Mouse (Mus musculus): ENCODE data around the gene Sorcs2.

Sorcs2 gene

DNA sequence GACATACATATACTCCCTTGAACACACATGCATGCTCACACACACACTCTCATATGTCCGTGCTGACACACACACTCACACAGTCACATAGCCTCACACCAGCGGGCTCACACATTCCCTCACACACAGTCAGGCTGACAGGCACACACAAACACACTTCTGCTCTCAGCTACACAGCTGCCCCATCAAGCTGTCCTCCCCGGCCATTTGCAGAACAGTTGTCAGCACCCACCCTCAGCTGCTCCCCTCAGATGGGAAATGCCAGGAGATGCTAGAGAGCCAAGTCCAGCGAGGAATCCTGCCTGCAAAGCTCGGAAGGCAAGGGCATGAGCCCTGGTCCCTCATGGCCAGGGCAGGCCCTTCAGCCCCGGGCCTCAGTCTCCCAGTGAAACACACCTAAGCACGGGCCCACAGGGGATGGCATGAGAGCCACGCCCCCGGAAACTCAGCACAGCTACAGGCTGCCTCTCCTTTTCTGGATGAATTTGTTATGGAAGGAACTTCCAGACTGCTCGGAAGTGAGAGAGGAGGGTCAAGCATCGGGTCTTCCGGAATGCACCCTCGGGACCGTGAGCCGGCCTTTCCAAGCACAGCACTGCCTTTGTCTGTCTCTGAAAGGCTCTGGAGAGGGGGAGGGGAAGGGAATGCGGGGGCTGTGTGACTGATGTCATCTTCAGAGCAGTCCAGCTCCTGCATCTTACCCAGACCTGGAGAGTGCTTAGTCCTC, 84.4 kb downstream of the Sorcs2 start:
- in situ Hi-C loops (cut with MboI, MseI), result no loop called here

- in situ Hi-C loops (cut with MboI, MseI), result no loop called here
Observed at GRCm38 (mm10) chr5:36312926-36313325, 85.0 kb downstream of the Sorcs2 start.

GRCm38 (mm10) chr5:36304299-36304980, 93.5 kb downstream of the Sorcs2 start:
- in situ Hi-C loops (cut with MboI, MseI), result no loop called here

GRCm38 (mm10) chr5:36301166-36301565, 96.8 kb downstream of the Sorcs2 start:
- in situ Hi-C loops (cut with MboI, MseI), result no loop called here

DNA sequence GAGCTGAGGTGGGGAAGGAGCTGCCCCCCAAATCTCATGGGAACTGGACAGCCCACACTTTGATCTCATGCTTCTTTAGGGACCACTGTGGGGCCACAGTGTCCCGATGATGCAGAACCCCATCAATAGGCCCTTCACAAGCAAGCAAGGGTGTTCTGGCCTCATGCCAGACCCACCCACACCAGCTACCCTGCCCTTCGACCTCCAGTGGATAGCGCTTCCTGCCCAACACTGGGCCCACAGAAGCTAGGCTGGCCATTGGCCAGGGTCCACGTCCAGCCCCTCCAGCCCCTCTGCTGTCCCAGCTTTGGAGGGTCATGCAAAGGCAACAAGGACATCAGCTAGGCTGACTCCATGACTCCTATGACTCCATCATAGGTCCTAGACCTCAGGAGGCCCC, 99.9 kb downstream of the Sorcs2 start:
- in situ Hi-C loops (cut with MboI, MseI), result no loop called here

DNA sequence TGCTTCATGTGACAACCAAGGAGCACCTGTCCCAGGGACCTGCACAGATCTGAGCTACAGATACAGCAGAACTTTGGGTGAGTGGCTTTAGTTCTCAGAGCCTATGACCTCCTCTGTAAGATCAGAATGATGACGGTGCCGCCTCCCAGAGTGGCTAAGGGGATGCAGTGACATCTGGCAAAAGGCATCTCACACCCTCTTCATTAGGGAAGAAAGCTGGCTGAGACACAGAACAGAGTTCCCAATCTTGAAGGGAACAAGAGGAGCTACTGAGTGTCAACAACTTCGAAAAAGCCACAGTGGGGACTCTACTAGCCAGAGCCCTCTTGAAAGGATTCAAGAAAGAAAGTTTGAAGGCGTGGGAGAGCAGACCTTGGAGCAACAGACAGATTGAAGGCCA, 100.7 kb downstream of the Sorcs2 start:
- in situ Hi-C loops (cut with MboI, MseI), result no loop called here

GRCm38 (mm10) chr5:36293109-36293900, 104.6 kb downstream of the Sorcs2 start:
- in situ Hi-C loops (cut with MboI, MseI), result no loop called here

DNA sequence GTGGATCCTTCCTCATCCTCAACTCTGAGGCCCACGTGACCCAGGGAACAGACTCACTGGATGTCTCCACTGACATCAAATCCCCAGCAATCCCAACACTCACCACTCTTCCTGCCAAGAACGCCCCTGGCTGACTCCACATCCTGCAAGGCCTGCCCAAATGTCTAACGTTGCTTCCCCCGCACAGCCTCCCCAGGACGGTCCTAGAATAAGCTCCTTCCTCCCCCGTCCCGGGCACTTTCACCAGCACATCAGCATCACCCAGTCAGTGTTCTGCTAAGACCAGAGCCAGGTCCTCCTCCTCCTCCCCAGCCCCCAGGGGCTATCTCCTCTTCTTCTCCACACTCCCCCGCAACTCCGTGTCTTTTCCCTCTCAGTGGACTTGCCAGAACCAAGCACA, 105.6 kb downstream of the Sorcs2 start:
- in situ Hi-C loops (cut with MboI, MseI), result no loop called here

GRCm38 (mm10) chr5:36291191-36291590, 106.7 kb downstream of the Sorcs2 start:
- in situ Hi-C loops (cut with MboI, MseI), result no loop called here

DNA sequence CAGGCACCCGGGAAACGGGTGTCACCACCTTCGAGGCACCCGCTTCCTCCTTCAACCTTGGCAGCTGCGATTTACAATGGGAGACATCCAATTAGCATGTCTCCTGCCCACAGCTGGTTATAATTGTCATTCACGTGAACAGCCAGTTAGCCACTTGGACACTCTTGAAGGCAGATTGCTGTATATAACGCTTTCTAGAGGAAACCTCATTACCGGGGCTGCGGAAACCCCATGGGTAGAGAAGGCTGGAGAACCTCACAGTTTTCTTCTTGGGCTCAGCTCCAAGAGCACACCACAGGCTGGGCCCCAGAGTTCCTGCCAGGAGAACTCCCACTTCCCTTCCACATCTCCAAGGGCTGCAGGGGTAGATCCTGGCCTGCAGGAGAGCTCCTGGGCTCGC, 112.5 kb downstream of the Sorcs2 start:
- in situ Hi-C loops (cut with MboI, MseI), result no loop called here

GRCm38 (mm10) chr5:36279896-36280295, 118.0 kb downstream of the Sorcs2 start:
- in situ Hi-C loops (cut with MboI, MseI), result no loop called here

DNA sequence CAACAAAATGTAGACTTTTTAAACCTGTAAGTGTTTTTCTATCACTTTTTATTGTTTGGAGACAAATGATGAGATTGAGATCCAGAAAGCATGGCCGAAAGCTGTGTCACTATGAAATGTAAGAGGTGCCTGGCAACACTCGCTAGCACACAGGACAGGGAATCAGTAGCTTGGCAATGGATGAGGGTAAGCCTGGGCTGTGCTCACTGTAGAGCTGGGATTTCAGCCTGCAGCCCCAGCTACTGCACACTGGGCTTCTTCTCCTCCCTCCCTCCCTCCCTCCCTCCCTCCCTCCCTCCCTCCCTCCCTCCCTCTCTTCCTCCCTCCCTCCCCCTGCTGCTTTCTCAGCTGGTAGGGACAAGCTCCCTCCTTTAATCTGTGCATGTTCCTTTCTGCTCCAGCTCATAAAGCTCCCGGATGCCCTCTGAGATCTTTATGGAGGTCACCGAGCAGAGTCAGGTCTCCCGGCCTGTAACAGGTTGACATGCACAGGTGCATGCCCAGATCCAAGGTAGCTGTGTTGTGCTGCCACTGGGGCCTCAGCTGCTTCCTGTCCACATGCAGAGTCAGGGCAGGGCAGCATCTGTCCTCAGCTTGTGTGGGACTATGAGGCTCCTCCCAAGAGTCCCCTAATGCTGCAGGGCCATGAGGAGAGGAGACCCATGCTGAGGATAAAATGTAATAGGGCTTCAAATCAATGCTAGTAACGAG, 123.1 kb downstream of the Sorcs2 start:
- in situ Hi-C loops (cut with MboI, MseI), result no loop called here

- in situ Hi-C loops (cut with MboI, MseI), result no loop called here
Observed at GRCm38 (mm10) chr5:36267194-36267769, 130.7 kb downstream of the Sorcs2 start.

- in situ Hi-C loops (cut with MboI, MseI), result no loop called here
Observed at GRCm38 (mm10) chr5:36260862-36261261, 137.1 kb downstream of the Sorcs2 start.

GRCm38 (mm10) chr5:36259691-36260124, 138.2 kb downstream of the Sorcs2 start:
- in situ Hi-C loops (cut with MboI, MseI), result no loop called here

- in situ Hi-C loops (cut with MboI, MseI), result no loop called here
Observed at GRCm38 (mm10) chr5:36258387-36259181, 139.4 kb downstream of the Sorcs2 start.

- in situ Hi-C loops (cut with MboI, MseI), result no loop called here
Observed at GRCm38 (mm10) chr5:36257008-36257407, 140.9 kb downstream of the Sorcs2 start.

DNA sequence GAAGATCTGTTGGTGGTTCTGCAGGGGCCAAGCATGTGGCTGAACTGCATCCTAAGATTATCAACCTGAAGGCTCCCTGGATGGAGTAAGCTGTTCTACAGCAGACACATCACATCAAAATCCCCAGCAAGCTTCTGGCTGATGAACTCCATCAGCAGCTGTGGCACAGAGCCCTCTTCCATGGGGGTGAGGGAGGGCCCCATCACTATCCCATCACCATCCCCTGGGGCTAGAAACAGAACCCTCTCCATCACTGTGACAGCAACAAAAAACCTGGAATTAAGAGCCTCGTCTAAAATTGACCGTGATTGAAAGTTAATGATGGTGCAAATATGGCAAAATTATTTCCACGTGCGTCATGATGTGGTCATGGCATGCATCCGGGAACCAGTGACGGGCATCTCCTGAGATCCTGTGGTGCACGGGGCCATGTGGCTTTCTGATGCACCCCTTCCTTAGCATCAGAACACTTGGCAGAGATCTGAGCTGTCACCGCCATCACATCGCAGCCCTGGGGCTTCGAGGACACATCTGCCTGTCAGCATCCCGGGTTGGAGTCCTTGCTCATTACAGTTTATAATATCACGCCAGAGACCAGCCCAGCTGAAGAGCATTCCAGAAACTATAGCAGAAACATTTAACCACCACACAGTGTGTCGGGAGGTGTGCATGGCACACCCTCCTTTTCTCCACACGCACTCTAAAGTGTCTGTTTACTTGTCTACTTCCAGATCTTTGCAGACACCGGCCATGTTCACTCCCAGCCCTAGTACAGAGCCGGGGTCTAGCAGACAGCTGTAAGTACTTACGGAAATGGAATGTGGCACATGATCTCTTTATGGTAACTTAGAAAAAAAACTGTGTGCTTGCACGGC, 143.1 kb downstream of the Sorcs2 start:
- in situ Hi-C loops (cut with MboI, MseI), result no loop called here

GRCm38 (mm10) chr5:36252746-36253504, 145.0 kb downstream of the Sorcs2 start:
- in situ Hi-C loops (cut with MboI, MseI), result no loop called here
